19 mouse cellular contexts compared by ENCODE assay signal in genomic region chr13:26338795-26339194, GRCm38 (mm10).
DNase-seq lines count a peak whose midpoint lies in the region; ATAC-seq lines count a peak whose summit lies in the region.
"Had no signal": no experiment of that assay in that cellular context is flagged by ENCODE, and none has a peak within 500 bp of the region (broad histone marks: within the 10 kb centered on the region; RNA-seq: fewer than 3 reads in every experiment).

No protein-coding gene starts in this region.

- H3K4me1 ChIP-seq in heart, embryonic 13.5 days, result peaks cover 8% of the 10 kb centered on the region
- peaks cover 4% of the 10 kb centered on the region for H3K4me1 ChIP-seq in heart, embryonic 12.5 days (replicated peaks)
- H3K4me1 ChIP-seq in limb, embryonic 10.5 days, result no peaks in the 10 kb centered on the region
- H3K4me1 ChIP-seq: liver, embryonic 12.5 days had no signal

- no peak overlapping the region for H3K4me3 ChIP-seq in heart, embryonic 13.5 days
- no peak overlapping the region for H3K4me3 ChIP-seq in heart, embryonic 12.5 days
- no peak overlapping the region for H3K4me3 ChIP-seq in limb, embryonic 10.5 days
- H3K4me3 ChIP-seq: liver, embryonic 12.5 days had no signal

- H3K36me3 ChIP-seq in heart, embryonic 13.5 days, result no peaks in the 10 kb centered on the region
- H3K36me3 ChIP-seq in heart, embryonic 12.5 days, result no peaks in the 10 kb centered on the region
- no peaks in the 10 kb centered on the region for H3K36me3 ChIP-seq in limb, embryonic 10.5 days
- H3K36me3 ChIP-seq: liver, embryonic 12.5 days had no signal

- no peak overlapping the region for H3K27ac ChIP-seq in heart, embryonic 13.5 days (replicated peaks)
- H3K27ac ChIP-seq in heart, embryonic 12.5 days (ENCODE audit: poor library complexity, severe bottlenecking), result no peak overlapping the region
- no peak overlapping the region for H3K27ac ChIP-seq in limb, embryonic 10.5 days
- H3K27ac ChIP-seq: hindbrain, postnatal 0 days; liver, embryonic 12.5 days had no signal

- no peaks in the 10 kb centered on the region for H3K9me3 ChIP-seq in heart, embryonic 13.5 days
- no peaks in the 10 kb centered on the region for H3K9me3 ChIP-seq in heart, embryonic 12.5 days (replicated peaks)
- no peaks in the 10 kb centered on the region for H3K9me3 ChIP-seq in limb, embryonic 10.5 days (replicated peaks)
- H3K9me3 ChIP-seq: liver, embryonic 12.5 days had no signal

- no peak overlapping the region for H3K9ac ChIP-seq in heart, embryonic 13.5 days
- H3K9ac ChIP-seq in heart, embryonic 12.5 days, result no peak overlapping the region
- H3K9ac ChIP-seq: liver, embryonic 12.5 days had no signal

- no peak for ATAC-seq in heart, embryonic 13.5 days (ENCODE audit: extremely low read depth, insufficient number of reproducible peaks, low FRiP score, low TSS enrichment)
- no peak for ATAC-seq in heart, embryonic 12.5 days (ENCODE audit: insufficient number of reproducible peaks, low FRiP score)
- ATAC-seq: forebrain, embryonic 14.5 days; hindbrain, postnatal 0 days; liver, embryonic 12.5 days had no signal

- 42% methylated on average over 3 of the region's 3 CpGs for WGBS in heart, embryonic 13.5 days
- 39% methylated on average over 3 of the region's 3 CpGs for WGBS in heart, embryonic 12.5 days
- WGBS in limb, embryonic 10.5 days, result 82% methylated on average over 3 of the region's 3 CpGs

- no peaks in the 10 kb centered on the region for H3K27me3 ChIP-seq in heart, embryonic 13.5 days (replicated peaks)
- H3K27me3 ChIP-seq in heart, embryonic 12.5 days (replicated peaks), result no peaks in the 10 kb centered on the region
- no peaks in the 10 kb centered on the region for H3K27me3 ChIP-seq in limb, embryonic 10.5 days (ENCODE audit: low read depth, poor library complexity, severe bottlenecking)
- H3K27me3 ChIP-seq: liver, embryonic 12.5 days had no signal

- peak; percentile 2 to 11 for DNase-seq in right cerebral cortex, adult 2 months (ENCODE audit: low spot score in 2 of 2)
- no peak for DNase-seq in right cerebral cortex, postnatal 4 days
- peak; percentile 4 for DNase-seq in heart, postnatal 4 days
- DNase-seq in urinary bladder, adult 2 months (ENCODE audit: low spot score), result no peak
- no peak for DNase-seq in limb, embryonic 10.5 days (ENCODE audit: low spot score)
- no peak for DNase-seq in cerebellum, adult 9-11 months
- DNase-seq: adrenal gland, postnatal 14 days; B cell, adult 2 months; cerebellum, adult 9-10 months; kidney, adult 2 months; kidney, postnatal 36 days; lung, postnatal 14 days; right cerebral cortex, postnatal 25 days; thymus, postnatal 36 days had no signal

- 0 out of 2 replicates have a peak overlapping the region, but pooled peaks have one; percentile 27 for H3K4me2 ChIP-seq in heart, embryonic 13.5 days
- no peak overlapping the region for H3K4me2 ChIP-seq in heart, embryonic 12.5 days
- H3K4me2 ChIP-seq: liver, embryonic 12.5 days had no signal

Comparison
In these comparisons a context has a peak if more than half of its experiments do, and no peak if none do; other contexts are left out.
1. DNase-seq: peak in right cerebral cortex, adult 2 months (2 of 2) and heart, postnatal 4 days (single experiment); none in right cerebral cortex, postnatal 4 days (single experiment), urinary bladder, adult 2 months (single experiment), limb, embryonic 10.5 days (single experiment) and cerebellum, adult 9-11 months (single experiment).